Mouse (Mus musculus) midbrain, embryonic 15.5 days (tissue): ENCODE results near the gene Mif4gd. TPM values are rescaled to one million over a fixed set of nuclear protein-coding genes. Genes with fewer than 3 reads are reported as not detected.

Experiments used
- ATAC-seq: fragments of 200-750 bp; cut with Nextera tagmentation; replicated peaks from 2 replicates; pipeline ENCODE4 v1.8.0; 2017; ENCODE audit warnings: moderate TSS enrichment
- H3K27ac ChIP-seq: fragments of 300-500 bp; sonication (generic); 2 replicates; pipeline ENCODE4 v1.5.1; 2015; ENCODE audit warnings: mild to moderate bottlenecking, inconsistent platforms
- H3K27me3 ChIP-seq: fragments of 300-500 bp; sonication (generic); replicated peaks from 2 replicates; pipeline ENCODE4 v1.6.1; 2015; ENCODE audit warnings: inconsistent platforms
- H3K36me3 ChIP-seq: fragments of 300-500 bp; sonication (generic); replicated peaks from 2 replicates; pipeline ENCODE4 v1.6.1; 2015; ENCODE audit warnings: inconsistent platforms
- H3K4me1 ChIP-seq: fragments of 300-500 bp; sonication (generic); 2 replicates; pipeline ENCODE4 v1.6.1; 2015; ENCODE audit warnings: inconsistent platforms
- H3K4me2 ChIP-seq: fragments of 300-500 bp; sonication (generic); 2 replicates; pipeline ENCODE4 v1.6.1; 2015; ENCODE audit warnings: inconsistent platforms, mild to moderate bottlenecking, moderate library complexity
- H3K4me3 ChIP-seq: fragments of 300-500 bp; sonication (generic); 2 replicates; pipeline ENCODE4 v1.5.1; 2015; ENCODE audit warnings: mild to moderate bottlenecking, inconsistent platforms
- H3K9ac ChIP-seq: fragments of 300-500 bp; sonication (generic); 2 replicates; pipeline ENCODE4 v1.6.1; 2015; ENCODE audit warnings: mild to moderate bottlenecking, inconsistent platforms
- H3K9me3 ChIP-seq: fragments of 300-500 bp; sonication (generic); 2 replicates; pipeline ENCODE4 v1.6.1; 2016; ENCODE audit warnings: inconsistent platforms
- WGBS: fragments of 180-500 bp; shearing (Covaris S2); methylation state at CpG from one replicate; pipeline ENCODE4 v1.1.7; 2015; ENCODE audit warnings: mixed read lengths; 5-methylcytosine and 5-hydroxymethylcytosine counted together
- polyA plus RNA-seq: library from polyadenylated mRNA; unstranded; fragments of >200 nt; fragmentation: Nextera tagmentation; extraction: Ambion mirVana; gene quantifications from 2 replicates; pipeline ENCODE4 v1.2.1, GENCODE M21; 2015

The Mif4gd gene
- polyA plus RNA-seq, 1 experiment from 2014 or later = 12.9 TPM

DNA sequence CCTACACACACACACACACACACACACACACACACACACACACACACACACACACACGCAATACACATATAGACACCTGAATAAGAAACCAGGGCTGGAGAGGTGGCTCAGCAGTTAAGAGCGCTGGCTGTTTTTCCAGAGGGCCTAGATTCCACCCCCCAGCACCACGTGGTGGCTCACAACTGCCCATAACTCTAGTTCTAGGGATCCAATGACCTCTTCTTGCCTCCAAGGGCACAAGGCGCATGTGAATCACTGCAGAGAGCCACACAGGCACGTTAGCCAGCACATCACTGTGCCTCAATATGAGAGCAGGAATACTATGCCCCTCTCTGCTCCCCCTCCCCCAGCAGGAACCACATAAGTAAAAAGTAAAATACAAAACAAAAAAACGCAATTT, 4.1 kb upstream of the Mif4gd start:
- ATAC-seq = no peak
- no peak overlapping the region for H3K27ac ChIP-seq
- H3K9me3 ChIP-seq = no peaks in the 10 kb centered on the region
- peaks cover 28% of the 10 kb centered on the region; the same call in 1 of the 2 replicates for H3K36me3 ChIP-seq
- no peak overlapping the region for H3K4me3 ChIP-seq
- peaks cover 14% of the 10 kb centered on the region for H3K4me1 ChIP-seq
- peaks cover 17% of the 10 kb centered on the region; the same call in 1 of the 2 replicates for H3K27me3 ChIP-seq
- H3K4me2 ChIP-seq = no peak overlapping the region
- H3K9ac ChIP-seq = no peak overlapping the region
- WGBS = 88% methylated on average over 6 of the region's 6 CpGs

DNA sequence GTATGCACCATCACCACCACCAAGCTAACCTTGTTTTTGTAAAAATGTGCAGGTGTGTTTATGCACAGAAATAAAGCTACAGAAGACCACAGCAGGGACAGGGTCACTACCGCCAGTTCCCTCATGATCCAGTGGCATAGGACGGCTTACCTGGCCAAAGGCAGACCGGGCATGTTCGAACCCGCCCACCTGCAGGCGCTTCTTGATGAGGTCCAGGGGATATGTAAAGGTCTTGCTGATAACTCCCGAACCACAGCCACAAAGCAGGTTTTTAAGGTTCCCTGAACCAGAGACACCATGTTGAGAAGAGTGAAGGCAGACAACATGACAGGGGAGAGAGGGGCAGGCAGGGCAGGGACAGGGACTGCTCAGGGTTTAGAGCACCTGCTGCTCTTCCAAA, 3.6 kb upstream of the Mif4gd start:
- Histone ChIP-seq H3K9ac (no peak overlapping the region), H3K4me2 (no peak overlapping the region), H3K9me3 (no peaks in the 10 kb centered on the region), H3K27me3 (peaks cover 17% of the 10 kb centered on the region; the same call in 1 of the 2 replicates), H3K4me1 (peaks cover 17% of the 10 kb centered on the region), H3K27ac (no peak overlapping the region), H3K36me3 (peaks cover 27% of the 10 kb centered on the region; the same call in 1 of the 2 replicates), H3K4me3 (no peak overlapping the region)
- WGBS = 92% methylated on average over 7 of the region's 7 CpGs
- ATAC-seq = no peak

DNA sequence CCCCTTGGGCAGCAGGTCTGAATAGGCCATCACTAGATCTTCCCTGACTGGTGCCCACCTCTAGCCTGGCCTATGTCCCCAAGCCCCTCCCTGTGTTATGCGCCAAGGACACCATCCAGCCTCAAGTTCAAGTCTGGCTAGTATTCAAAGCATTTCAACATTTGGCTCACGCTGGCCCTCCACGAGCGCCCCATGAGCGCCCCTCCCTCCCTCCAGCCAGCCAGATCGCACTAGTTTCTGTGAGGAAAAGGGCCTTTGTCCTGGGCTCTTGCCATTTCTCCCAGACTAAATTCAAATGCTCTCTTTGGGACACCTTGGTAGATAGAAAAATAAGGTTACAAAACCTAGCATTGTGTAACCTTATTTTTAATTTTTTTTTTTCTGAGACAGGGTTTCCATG, 3.1 kb upstream of the Mif4gd start:
- ATAC-seq = no peak
- WGBS = 93% methylated on average over 6 of the region's 6 CpGs
- H3K4me3 ChIP-seq = no peak overlapping the region

DNA sequence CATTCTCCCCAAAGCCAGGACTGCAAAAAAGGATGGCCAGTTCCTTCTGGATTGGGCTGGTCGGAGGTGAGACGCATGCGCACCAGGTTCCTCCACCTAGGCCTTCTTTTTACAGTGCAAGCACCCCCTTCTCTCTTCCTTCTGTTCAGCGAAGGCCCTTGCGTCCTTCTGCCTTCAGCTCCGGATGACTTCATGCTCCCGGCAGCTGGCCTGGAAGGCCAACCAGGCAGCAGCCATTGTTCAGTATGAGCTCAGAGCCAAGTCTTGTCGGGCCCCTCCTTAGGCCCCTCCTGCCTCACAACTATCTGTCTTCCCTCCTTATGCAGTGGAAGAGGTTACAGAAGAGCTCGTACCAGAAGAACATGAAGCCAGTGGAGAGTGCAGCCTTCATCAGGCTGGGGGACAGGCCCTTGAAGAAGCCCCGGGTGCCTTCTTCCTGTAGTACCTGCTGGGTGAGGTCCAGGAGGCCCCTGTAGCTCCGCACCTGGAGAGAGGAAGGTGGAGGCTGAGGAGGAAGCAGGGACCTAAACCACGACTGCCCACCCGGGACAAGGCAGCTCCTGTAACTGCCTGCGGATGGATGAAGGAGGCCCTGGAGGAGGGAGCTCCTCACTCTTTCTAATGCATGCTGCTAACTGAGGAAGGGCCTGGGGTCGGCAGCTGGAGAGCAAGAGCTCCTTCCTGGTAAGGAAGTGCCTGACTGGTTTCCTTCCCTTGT, 2.5 kb upstream of the Mif4gd start:
- peaks cover 17% of the 10 kb centered on the region for H3K4me1 ChIP-seq
- ATAC-seq = no peak
- no peak overlapping the region for H3K4me3 ChIP-seq
- peaks cover 20% of the 10 kb centered on the region; the same call in 1 of the 2 replicates for H3K27me3 ChIP-seq
- 81% methylated on average over 15 of the region's 15 CpGs for WGBS
- H3K9ac ChIP-seq = no peak overlapping the region
- no peaks in the 10 kb centered on the region for H3K9me3 ChIP-seq
- H3K4me2 ChIP-seq = no peak overlapping the region
- no peak overlapping the region for H3K27ac ChIP-seq
- peaks cover 16% of the 10 kb centered on the region; the same call in 1 of the 2 replicates for H3K36me3 ChIP-seq

More for the DNA sequence above, 3.1 kb upstream of the Mif4gd start:
- Histone ChIP-seq H3K9ac (no peak overlapping the region), H3K27me3 (peaks cover 20% of the 10 kb centered on the region; the same call in 1 of the 2 replicates), H3K27ac (no peak overlapping the region), H3K36me3 (peaks cover 22% of the 10 kb centered on the region; the same call in 1 of the 2 replicates), H3K4me1 (peaks cover 17% of the 10 kb centered on the region), H3K9me3 (no peaks in the 10 kb centered on the region), H3K4me2 (no peak overlapping the region)

DNA sequence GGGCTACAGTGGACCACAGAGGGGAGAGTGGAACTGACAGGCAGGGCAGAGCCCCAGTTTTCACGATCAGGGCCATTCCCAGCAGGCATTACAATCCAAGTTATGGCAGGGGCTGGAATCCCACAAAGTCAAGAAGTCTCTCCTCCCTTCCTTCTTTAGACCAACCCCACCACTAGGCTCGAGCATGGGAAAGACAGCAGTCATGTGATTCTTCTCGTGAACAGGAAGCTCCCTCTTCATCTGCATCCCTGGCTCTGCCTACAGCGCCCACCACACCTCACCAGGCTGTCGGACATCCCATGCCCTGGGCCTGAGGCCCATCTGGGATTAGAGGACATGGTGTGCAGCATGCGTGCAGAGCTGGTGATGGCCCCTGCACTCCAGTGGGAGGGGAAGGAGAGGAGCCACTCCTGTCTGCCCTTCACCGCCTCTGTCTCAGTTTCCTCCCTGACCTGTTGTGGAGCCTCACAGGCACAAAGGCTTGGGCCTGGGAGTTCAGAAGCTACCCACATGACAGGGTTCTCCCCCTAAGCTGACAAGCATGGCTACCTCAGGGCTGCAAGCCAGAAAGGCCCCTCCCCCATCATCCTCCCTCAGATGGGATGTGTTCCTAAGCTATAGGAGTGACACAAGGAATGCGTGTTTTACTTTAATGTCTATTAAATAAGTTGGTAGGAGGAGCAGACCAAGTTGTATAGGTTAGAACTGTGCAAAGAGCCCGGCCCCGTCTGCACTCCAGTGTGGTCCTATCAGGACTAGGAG, 1.8 kb upstream of the Mif4gd start:
- H3K9me3 ChIP-seq = no peaks in the 10 kb centered on the region
- H3K27ac ChIP-seq = no peak overlapping the region
- H3K27me3 ChIP-seq = peaks cover 20% of the 10 kb centered on the region; the same call in 1 of the 2 replicates
- ATAC-seq = no peak
- H3K9ac ChIP-seq = no peak overlapping the region
- 76% methylated on average over 10 of the region's 10 CpGs for WGBS
- H3K4me2 ChIP-seq = no peak overlapping the region
- H3K4me1 ChIP-seq = peaks cover 17% of the 10 kb centered on the region
- H3K36me3 ChIP-seq = peaks cover 11% of the 10 kb centered on the region; the same call in 1 of the 2 replicates
- no peak overlapping the region for H3K4me3 ChIP-seq

DNA sequence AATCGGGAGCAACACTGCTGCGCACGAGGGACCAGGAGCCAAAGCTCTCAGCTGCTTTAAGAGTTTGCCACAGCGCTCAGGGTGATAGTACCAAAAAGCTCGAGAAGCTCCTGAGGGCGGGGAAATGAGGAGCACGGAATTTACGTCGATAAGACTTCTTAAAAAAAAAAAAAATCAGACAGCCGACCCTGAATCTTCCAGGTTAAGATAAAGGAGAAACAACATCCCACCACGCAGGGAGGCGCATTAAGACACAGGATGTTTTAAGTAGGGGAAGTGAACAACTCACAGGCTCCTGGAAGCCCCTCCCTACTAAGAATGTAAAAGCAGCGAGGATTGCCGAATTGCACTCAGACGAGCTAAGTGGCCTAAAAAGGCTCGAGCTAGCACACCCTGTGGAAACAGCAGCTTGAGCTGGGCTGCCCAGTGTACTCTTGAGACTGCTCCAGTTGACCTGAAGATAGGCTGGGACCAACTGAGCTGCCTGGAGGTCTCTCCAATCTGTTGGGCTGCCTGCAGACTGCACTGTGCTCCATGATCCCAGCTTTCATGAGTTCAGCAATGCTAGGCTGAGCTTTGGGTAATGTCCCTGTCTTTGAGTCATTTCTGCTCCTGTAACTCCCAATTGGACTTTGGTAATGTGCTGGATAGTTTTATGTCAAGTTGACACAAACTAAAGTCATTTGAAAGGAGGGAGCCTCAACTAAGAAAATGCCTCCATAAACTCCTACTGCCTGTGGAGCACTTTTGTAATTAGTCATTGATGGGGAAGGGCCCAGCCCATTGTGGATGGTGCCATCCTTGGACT, 573 bp upstream of the Mif4gd start:
- WGBS = 1% methylated on average over 16 of the region's 16 CpGs
- peak overlapping the region; percentile 76 for H3K4me3 ChIP-seq
- peaks cover 15% of the 10 kb centered on the region for H3K36me3 ChIP-seq
- ATAC-seq = no peak
- H3K9ac ChIP-seq = peak overlapping the region; percentile 59
- peaks cover 20% of the 10 kb centered on the region; the same call in 1 of the 2 replicates for H3K27me3 ChIP-seq
- H3K27ac ChIP-seq = peak overlapping the region; percentile 76
- peak overlapping the region; percentile 97 for H3K4me2 ChIP-seq
- H3K4me1 ChIP-seq = peaks cover 17% of the 10 kb centered on the region
- no peaks in the 10 kb centered on the region for H3K9me3 ChIP-seq

DNA sequence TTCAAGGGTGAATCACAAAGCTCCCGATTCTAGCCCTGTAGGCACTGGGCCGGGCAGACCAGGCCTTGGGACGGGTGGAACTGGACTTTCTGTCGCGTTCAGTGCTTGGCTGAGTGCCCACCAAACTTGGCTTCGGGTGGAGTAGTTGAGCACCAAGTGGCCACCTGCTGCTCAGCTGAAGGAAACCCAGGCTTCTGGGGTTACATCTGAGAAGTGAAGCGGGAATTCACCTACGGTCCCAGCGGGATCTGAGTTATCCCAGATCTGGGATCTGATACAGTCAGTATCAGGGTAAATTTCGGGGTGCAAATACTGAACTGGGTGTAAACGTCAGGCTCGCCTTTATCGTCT, 735 bp downstream of the Mif4gd start:
- Histone ChIP-seq H3K4me2 (peak overlapping the region; percentile 97), H3K9me3 (no peaks in the 10 kb centered on the region), H3K36me3 (peaks cover 22% of the 10 kb centered on the region; the same call in 1 of the 2 replicates), H3K27ac (peak overlapping the region; percentile 76), H3K9ac (peak overlapping the region; percentile 59), H3K4me3 (peak overlapping the region; percentile 76), H3K27me3 (peaks cover 20% of the 10 kb centered on the region; the same call in 1 of the 2 replicates), H3K4me1 (peaks cover 17% of the 10 kb centered on the region)
- no peak; the same call in 1 of the 2 replicates for ATAC-seq
- WGBS = under 1% methylated on average over 13 of the region's 13 CpGs

DNA sequence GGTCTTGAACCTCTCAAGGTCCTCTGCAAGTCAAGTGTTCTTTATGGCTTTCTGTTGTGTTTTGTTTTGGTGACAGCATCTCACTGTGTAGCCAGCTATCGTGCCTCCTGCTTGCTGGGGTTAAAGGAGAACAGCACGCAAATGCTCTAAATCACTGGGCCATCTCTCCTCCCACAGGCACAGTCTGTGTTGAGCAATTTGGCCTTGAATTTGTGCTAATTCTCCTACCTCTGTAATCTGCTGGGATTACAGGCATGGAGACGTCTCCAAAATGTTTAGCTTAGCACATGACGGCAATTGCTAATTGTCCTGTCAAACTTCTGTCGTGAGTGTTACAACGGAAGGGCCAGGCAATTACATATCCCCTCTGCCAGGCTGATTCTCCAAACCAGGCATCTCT, 1.6 kb downstream of the Mif4gd start:
- Histone ChIP-seq H3K9ac (no peak overlapping the region), H3K9me3 (no peaks in the 10 kb centered on the region), H3K4me2 (no peak overlapping the region; the same call in 1 of the 2 replicates), H3K27me3 (peaks cover 20% of the 10 kb centered on the region; the same call in 1 of the 2 replicates), H3K27ac (no peak overlapping the region), H3K4me1 (peaks cover 17% of the 10 kb centered on the region), H3K4me3 (no peak overlapping the region), H3K36me3 (peaks cover 27% of the 10 kb centered on the region; the same call in 1 of the 2 replicates)
- 76% methylated on average over 6 of the region's 6 CpGs for WGBS
- ATAC-seq = no peak

DNA sequence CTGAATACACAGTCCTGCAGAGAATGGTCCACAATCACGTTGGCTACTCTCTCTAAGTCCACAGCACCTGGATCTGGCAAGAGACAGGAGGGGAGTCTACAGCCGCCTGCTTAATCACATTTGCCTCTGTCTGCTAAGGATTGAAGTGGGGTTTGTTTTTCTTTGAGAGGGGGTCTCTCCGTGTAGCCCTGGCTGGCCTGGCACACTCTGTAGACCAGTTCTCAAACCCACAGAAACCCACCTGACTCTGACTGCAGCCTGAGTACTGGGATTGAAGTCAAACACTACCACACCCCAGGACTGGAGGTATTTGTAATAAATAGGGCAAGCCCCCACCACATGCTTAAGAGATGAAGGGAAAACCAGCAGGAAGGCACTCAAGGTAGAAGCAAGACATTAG, 3.2 kb downstream of the Mif4gd start:
- H3K4me1 ChIP-seq = peaks cover 27% of the 10 kb centered on the region
- H3K27me3 ChIP-seq = peaks cover 13% of the 10 kb centered on the region; the same call in 1 of the 2 replicates
- peaks cover 22% of the 10 kb centered on the region; the same call in 1 of the 2 replicates for H3K36me3 ChIP-seq
- 76% methylated on average over 3 of the region's 3 CpGs for WGBS
- H3K4me3 ChIP-seq = no peak overlapping the region
- ATAC-seq = no peak
- no peak overlapping the region for H3K9ac ChIP-seq
- no peaks in the 10 kb centered on the region for H3K9me3 ChIP-seq
- H3K27ac ChIP-seq = no peak overlapping the region
- H3K4me2 ChIP-seq = no peak overlapping the region

DNA sequence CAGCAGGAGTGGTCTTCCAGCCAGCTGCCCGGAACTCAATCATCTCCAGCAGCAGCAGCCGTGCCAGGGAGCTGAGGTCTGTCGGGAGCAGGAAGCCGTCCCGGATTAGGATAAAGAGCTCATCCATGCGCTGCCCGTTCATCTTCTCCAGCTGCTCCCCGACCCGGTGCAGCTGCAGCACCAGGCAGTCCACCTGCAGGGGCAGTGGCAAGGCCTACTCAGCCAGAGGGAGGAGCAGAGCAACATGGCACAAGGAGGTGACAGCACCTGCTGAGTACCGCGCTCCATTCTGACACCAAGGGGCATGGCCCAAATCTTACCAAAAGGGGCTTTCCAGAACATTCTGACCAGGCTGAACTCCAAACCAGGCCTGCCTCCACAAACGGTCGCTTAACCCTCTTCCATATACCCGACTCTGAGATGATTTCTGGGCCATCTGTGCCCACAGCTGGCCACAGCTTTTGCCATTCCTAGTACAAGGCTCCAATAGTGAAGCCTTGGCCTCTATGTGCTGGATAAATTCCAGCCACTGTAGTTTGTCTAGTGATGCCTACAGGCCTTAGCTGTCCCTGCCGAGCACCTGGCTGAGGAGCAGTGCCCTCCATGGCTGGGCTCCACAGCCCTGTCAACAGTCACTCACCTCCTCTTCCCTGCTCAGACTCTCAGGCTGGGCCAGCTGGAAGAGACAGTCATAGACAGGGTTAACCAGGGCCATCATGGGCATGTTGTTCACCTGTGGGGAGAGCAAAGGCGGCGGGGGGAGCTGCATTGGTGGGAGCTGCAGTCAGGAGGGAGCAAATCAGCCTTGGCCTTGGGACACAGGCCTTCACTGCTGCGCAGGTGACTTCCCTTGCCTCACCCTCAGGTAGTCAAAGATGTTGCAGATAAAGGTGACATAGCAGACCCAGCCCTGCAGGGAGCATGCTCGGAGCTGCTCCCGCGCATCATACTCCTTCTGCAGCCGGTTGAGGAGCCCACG, 4.1 kb downstream of the Mif4gd start:
- Histone ChIP-seq H3K4me2 (no peak overlapping the region), H3K9me3 (no peaks in the 10 kb centered on the region), H3K27me3 (peaks cover 7% of the 10 kb centered on the region; the same call in 1 of the 2 replicates), H3K27ac (no peak overlapping the region), H3K36me3 (peaks cover 22% of the 10 kb centered on the region; the same call in 1 of the 2 replicates), H3K9ac (no peak overlapping the region), H3K4me3 (no peak overlapping the region), H3K4me1 (peaks cover 29% of the 10 kb centered on the region)
- WGBS = 79% methylated on average over 23 of the region's 23 CpGs
- no peak for ATAC-seq

DNA sequence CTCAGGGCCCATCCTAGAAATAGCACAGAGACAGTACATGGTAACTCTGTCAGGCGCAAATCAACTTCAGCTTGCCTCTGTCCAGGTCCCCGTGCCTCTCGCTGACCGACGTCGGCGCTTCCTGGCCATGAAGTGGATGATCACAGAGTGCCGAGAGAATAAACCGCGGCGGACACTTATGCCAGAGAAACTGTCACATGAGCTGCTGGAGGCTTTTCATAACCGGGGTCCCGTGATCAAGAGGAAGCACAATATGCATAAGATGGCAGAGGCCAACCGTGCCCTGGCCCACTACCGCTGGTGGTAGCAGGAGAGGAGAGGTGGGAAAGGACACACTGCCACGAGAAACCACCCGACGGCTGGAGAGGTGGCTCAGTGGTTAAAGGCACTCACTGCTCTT, 6.0 kb downstream of the Mif4gd start:
- H3K36me3 ChIP-seq = peaks cover 22% of the 10 kb centered on the region; the same call in 1 of the 2 replicates
- no peak overlapping the region for H3K4me3 ChIP-seq
- no peak overlapping the region for H3K27ac ChIP-seq
- H3K4me2 ChIP-seq = no peak overlapping the region
- no peak overlapping the region for H3K9ac ChIP-seq
- peaks cover 26% of the 10 kb centered on the region for H3K4me1 ChIP-seq
- 0 out of 2 replicates have a peak, but pooled peaks cover 3% of the 10 kb centered on the region for H3K27me3 ChIP-seq
- WGBS = 95% methylated on average over 18 of the region's 18 CpGs
- no peak for ATAC-seq
- no peaks in the 10 kb centered on the region for H3K9me3 ChIP-seq
